Mouse (Mus musculus) cerebellum, postnatal 4 days (tissue): ENCODE data around the gene Ube3b.
A peak's percentile ranks its signal among the peaks of the same experiment; 100 is the strongest.

ENCODE experiments used
- DNase-seq, 2 experiments: peaks; one replicate each; pipeline ENCODE4 v3.0.0; 2022; ENCODE audit warnings: low spot score in 2 of 2, mixed read lengths in 1 of 2

Ube3b gene

DNA sequence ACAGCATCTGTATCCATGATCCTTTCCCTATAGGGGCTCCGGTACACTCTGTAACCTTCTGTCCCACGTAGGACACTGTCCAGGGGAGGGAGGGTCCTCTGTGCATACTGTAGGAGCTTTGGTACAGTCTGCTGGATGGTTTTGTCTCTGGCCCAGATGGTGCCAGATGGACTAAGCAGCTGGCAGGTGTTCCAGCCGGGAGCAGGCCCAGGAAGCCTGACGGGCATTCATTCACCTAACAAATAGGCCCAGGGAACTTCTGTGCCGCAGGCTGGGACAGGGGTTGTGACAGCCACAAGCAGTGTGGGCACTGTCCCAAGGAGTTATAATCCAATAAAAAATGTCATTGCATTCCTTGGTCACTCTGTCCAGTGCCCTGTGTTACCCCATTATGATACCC is 43.6 kb downstream of the Ube3b start:
- no peak for DNase-seq

DNA sequence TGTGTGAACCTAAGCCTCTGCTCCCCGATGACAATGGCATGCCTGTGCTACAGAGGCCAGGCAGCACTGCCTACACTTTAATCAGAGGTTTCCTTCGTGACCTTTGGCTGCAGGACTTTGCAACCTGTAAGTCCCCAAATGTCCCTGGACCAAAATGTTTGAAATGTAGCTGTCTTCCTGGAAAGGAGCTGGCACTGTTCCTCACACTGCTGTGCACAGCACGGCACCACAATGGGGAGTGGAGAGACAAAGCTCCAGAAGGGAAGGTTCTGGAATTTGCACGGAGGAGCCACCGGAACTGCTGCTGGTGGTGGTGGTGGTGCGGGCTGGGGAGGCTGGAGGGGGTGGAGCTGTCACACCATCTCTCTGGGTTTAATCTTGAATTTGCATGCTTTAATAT is 46.3 kb downstream of the Ube3b start:
- DNase-seq, result no peak

DNA sequence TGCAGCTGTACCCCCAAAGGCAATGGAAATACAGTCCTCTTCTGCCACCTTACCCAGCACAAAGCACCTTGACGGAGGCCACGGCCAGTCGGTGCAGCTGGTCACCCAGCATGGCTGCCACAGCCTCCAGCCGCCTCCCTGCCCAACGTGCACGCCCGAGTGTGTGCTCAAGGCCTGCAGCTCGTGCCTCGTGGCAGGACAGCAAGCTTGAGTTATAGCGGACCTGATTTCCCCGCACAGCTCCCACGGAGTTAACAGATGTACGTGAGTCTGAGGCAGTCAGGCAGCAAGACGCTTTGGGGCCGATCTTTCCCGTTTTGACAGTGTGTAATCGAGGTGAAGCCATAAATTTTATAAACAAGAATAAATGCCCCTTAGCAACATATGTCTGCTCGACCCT is 48.2 kb downstream of the Ube3b start:
- peak in 1 of 2 experiments; percentile 29 for DNase-seq

DNA sequence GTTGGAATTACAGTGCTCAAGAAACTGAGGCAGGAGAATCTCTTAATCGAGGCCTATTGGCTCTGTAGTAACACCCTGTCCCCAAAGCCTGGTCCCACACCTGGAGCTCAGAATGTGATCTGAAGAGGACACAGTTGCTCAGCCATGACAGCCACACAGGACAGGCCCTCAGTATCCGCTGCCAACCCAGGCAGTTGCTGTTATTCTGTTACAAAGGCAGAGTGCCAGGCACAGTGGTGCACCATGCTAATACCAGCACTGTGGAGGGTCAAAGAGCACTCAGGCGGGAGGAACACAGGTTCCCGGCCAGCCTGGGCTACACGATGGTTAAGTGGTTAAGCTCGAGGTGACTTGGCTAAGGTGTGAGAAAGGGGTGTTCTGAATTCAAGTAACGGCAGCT is 49.4 kb downstream of the Ube3b start:
- DNase-seq, result no peak

DNA sequence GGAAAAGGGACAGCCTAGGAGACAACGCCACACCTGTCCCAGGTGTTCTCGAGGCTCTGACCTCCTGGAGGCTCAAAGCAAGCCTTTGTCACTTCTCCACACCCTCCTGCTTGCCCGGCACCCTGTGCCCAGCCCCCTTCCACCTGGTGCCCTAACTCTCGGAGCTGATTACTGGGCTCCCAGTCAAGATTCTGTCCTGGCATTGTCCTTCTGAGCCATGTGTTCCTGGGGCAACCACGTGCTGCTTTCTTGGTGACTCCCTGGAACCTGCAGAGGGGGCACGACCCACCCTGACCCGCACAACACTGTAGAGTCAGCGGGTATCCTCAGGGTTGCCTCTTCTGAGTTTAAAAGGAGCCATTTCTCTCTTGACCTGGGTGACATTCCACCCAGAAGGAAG is 54.0 kb downstream of the Ube3b start:
- no peak for DNase-seq

DNA sequence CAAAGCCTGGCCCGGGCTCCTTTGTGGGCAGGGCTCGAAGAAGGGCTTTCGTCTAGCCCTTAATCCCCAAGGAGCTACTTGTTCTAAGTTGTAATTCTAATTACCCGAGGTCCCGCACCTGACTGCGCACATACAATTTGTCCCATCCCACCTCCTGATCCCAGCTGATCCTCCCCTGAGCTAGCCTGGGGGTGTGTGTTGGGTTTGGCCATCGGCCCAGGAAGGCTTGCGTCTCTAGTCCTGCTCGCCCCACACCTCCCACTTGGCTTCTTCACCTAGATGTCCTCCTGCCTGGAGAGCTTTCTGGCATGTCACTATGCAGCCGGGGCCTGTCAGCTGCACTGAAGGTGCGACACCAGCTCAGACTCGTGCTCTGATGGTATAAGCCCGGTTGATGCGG is 55.2 kb downstream of the Ube3b start:
- no peak for DNase-seq

DNA sequence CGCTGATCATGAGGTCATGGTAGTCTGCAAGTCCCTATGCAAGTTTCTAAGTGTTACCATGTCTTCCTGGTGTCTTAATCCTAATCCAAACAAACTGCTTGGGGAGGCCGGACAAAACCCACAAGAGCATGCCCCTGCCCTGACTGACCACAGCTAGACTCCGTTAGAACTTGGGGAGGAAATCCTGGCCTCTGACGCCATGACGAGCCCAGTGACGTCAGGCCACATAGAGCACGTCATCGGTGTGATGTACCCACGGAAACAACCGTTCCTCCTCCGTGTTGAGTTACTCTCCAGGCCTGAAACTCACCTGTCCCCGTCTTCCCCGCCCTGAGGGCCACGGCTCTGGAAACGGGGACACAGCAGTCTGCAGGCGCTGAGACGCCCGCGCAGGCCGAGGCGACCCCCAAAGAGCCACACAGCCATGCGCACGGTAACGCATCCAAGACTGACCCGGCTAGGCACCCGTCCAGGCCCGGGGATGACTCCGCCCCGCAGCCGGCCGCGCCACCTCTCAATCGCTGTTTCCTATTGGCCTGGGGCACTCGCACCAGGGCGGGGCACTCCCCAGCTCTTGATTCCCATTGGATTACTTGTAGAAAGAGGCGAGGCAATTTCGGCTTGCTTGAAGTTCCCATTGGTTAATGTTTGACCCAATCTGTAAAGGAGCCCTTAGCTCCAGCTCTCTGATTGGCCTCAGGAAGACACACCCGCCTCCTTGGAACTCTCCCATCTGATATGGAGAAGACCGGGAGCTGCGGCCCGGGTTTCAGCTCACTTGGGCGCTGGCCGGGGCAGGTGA is 63.4 kb downstream of the Ube3b start, which contains the start of the genes Mmab and Mvk:
Gene Mmab, minus strand, starts transcription at position 495 of the 802 bp plus-strand sequence.
Gene Mvk, plus strand, starts transcription at position 704 of the 802 bp plus-strand sequence.
- peak; percentile 98 to 99 for DNase-seq

DNA sequence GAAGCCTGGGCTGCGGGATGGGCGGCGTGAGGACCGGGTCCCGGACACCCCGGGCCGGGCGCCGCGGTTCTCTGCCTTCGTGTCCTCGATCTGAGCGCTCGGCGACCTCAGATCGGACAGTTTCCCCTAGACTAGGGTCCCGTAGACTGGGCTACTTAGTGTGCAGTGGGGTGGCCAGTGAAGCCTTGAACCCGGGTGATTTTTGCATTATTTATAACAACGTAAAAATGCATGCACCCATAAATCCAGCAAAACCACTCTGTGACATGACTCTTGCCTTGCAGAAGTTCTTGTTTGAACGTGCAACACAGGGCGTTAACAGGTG is 63.9 kb downstream of the Ube3b start:
- DNase-seq, result no peak

DNA sequence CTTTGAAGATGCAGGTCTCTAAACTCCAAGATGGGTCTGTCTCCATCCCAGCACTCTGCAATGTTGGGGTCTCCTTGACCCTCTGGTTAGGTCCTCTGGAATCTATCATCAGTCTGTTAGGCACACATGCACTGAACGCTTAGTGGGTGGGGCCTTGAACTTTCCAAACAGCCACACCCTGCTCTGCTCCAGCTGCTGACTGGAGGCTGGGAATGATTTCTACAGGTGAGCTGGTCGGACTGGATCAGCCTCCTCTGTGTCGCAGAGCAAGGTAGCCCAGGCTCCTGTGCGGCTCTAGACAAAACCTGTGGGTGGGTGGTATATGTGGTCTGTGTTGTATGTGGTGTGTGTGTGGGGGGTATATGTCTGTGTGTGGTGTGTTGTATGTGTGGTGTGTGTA is 68.6 kb downstream of the Ube3b start:
- DNase-seq, result no peak

DNA sequence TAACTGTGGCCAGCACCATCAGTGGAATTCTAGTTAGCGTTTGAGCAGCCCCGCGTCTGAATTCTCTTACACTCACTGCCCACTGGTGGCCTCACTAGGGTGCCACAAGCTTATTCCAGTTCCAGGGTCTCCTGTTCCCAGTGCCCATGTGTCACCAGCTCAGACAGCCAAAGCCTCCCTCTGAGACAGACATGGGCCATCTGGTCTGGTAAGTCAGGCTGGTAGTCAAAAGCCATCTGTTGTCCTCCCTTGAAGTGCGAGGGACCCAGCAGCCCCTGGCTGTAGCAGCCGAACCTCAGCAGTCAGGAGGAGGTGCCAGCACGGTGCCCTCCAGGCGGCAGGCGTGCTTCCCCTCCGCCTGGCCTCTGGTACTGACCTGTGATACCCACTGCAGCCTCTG is 75.9 kb downstream of the Ube3b start:
- peak in 1 of 2 experiments; percentile 63 for DNase-seq

DNA sequence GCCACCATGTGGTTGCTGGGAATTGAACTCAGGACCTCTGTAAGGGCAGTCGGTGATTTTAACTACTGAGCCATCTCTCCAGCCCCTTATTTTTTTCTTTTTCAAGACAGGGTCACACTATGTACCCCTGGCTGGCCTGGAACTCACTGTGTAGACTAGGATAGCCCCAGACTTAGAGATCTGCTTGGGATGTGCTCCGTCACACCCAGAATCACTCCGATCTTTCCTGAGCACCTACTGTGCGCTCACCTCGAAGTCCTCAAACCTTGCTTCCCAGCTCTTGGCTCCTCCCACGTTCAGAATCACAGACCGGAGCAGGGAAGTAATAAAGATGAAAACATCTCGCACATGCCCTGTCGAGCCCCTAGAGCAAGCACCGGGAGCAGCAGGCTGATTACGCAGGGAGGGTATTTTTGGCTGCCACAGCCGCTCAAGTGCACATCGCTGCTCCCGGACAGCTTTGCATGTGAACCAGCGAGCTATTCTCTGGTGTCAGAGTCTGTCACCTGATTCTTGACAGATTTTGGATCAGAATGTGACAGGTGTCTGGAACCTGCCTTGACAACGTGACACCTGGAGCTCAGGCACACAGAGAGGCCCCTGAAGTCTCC is 76.7 kb downstream of the Ube3b start:
- DNase-seq, result no peak

DNA sequence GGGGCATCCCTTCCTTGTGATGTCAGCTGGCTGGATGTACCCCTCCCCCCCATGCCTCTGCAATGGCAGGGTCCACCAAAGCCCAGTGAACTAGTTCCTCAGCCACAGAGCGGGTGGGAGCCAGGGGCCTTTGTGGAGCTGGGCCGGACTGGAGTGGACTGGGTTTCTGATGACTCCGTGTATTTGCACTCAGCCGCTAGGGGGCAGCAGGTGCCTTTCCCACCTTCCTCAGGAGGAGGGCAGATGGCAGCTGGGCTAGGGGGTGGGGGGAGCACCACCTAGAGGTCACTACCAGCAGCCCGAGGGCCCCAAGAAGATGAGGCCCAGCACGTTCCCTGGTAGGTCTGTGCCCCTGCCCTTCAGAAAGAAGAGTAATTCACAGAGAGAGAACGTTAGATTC is 80.8 kb downstream of the Ube3b start:
- DNase-seq, result peak; percentile 71 to 85

DNA sequence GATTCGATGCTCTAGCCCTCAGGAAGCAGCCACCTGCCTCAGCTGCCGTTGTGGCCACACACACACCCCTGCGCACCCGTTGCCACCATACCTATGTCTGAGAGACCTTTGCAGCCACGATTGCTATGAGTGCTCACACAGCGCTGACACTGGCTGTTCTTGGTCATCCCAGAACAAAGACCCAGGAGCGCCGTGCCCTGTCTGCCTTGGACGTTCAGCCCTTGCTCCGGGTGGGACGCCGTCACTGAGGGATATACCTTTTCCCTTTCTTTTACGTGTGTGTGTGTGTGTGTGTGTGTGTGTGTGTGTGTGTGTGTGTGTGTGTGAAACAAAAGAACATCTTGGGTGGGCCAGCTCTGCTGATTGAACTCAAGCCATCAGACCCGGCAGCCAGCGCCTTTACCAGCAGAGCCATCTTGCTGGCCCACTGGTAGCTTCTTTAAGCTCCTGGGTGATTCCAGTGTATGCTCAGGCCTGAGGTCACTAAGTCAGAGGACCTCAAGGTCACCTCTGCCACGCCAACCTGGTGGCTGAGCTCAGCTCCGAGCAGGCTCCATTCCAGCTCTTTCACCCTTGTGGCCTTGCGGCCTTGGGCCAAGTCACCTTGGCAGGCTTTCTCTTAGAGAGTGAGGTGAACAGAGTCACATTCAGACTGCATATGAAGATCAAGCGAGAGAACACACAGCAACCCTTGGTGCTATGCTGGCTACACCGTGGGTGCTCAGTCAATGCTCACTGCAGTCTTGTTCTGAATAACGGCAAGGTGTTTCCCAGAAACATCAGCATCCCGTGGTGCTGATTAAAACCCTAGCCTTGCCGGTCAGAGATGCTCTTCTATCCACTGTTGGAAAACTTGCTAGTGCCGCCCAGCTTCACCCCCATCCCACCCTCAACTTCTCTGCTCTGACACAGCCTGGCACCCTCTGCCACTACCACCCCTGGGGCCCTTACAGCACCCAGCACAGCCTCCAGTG is 81.9 kb downstream of the Ube3b start:
- no peak for DNase-seq

DNA sequence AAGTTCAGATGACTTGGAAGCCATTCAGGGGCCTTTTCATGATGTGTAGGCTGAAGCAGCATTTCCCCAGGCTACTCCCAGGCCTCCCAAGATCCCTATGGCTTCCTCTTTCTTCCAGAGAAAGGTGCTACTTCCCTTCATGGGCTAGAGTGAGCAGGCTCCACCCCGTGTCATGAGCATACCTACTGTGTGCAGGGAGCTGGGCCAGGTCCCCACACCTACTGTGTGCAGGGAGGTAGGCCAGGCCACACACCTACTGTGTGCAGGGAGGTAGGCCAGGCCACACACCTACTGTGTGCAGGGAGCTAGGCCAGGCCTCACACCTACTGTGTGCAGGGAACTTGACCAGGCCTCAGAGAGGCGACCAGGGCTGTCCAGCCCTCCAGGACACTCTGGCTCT is 84.2 kb downstream of the Ube3b start:
- no peak for DNase-seq

DNA sequence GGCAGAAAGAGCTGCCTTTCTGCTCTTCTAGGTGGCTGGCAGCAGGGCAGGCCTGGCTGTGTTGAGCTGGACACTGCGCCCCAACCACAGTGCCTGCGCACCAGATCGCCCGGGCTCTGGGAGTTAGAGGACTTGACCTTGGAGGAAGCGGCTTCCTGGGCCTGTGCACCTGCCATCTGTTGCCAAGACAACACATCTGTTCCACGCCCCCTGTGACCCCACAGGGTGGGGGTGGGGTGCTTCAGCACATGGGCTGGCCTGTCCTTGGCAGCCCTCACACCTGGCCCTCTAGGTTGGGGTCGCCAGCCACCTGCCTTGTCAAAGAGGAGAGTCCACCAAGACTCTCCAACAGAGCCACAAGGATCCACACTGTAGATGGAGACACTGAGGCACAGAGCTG is 85.2 kb downstream of the Ube3b start:
- DNase-seq, result no peak

DNA sequence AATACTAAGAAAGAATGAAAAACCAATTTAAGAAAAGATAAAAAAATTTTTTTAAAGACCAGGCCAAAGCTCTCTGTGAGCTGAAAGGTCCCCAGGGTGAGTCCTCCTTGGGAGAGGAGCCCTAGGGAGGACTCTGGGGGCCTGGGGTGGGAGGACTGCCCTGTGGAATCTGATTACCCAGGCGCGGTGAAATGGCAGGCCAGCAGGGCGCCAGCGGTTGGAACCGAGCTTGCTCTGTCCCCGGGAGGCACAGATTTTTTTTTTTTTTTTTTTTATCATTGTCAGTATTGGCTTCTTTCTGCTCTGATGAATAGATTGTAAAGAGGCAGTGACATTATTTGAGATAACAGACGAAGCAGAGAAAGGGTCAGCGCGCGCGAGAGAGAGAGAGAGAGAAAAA is 86.6 kb downstream of the Ube3b start:
- no peak for DNase-seq

DNA sequence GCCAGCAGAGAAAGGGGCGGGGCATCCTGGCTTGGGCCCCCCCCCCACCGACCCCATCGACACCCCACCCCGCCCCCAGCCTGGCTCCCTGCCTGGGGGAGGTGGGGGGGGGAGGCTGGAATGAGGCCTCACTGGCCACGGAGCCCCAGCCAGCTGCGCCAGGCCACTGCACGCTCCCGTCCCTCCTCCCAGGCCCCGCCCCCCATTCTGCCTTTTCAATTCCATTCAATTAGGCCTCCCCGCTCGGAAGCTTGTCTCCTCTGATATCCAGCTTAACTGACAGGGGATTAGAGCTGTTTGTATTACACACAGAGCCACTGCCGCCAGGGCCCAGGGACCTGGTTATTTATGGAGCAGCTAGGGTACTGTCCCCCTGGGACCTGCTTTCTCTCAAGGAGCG is 87.0 kb downstream of the Ube3b start:
- DNase-seq, result peak; percentile 49 to 79

DNA sequence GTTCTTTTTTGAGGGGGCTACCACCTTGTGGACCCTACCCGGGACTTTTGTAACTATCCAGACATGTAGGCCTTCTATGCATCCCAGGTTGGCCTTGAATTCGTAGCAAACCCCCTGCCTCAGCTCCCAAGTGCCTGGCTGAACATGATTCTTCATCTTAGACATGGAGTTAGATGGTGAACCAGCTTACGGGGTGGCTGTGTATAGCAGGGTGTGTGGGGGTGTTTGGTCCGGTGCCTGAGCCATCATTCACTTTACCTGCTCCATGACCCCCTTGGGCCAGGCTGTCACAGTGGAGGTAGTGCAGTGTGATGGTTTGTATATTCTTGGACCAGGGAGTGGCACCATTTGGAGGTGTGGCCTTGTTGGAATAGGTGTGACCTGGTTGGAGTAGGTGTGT is 87.6 kb downstream of the Ube3b start:
- DNase-seq, result no peak

DNA sequence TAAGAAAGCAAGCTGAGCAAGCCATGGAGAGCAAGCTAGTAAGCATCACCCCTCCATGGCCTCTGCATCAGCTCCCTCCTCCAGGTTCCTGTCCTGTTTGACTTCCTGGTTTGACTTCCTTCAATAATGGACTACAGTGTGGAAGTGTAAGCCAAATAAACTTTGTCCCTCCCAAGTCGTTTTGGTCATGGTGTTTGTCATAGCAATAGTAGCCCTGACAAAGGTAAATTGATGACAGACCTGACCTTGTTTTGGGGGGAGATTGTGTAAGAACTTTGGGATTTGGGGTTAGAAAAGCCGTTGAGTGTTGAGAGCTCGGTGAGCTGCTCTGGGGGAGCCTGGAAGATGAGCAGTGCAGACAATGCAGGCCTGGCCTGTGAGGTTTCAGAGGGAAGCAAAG is 90.0 kb downstream of the Ube3b start:
- no peak for DNase-seq
